Mouse (Mus musculus) megakaryocyte-erythroid progenitor cell, adult 5-6 weeks (primary cell): Measurements from ENCODE around the gene Maml2. TPM values are rescaled to one million over a fixed set of nuclear protein-coding genes. Genes with fewer than 3 reads are reported as not detected.

Experiments
- ATAC-seq: replicated peaks from 2 replicates; pipeline ENCODE4 v1.8.0; 2016; ENCODE audit warnings: mild to moderate bottlenecking, inconsistent platforms; ENCODE audit not compliant: severe bottlenecking, poor library complexity, low FRiP score, low TSS enrichment
- total RNA-seq, 2 experiments: library from RNA; stranded (forward) in 1 of 2; stranded (reverse) in 1 of 2; fragments of 200-1000, 215-1000 nt in 1 of 2; fragments of >200 nt in 1 of 2; fragmentation: Nextera tagmentation in 1 of 2; gene quantifications; 2 replicates each; pipeline ENCODE4 v1.2.3; 2014 to 2017

Maml2 gene
- total RNA-seq, 2 experiments from 2014 or later: 1.2 TPM

GRCm38 (mm10) chr9:13483199-13484068 is 185.7 kb downstream of the Maml2 start:
- no peak for ATAC-seq

GRCm38 (mm10) chr9:13484267-13485240 is 186.8 kb downstream of the Maml2 start:
- no peak for ATAC-seq

GRCm38 (mm10) chr9:13485914-13486313 is 188.2 kb downstream of the Maml2 start:
- ATAC-seq: no peak

GRCm38 (mm10) chr9:13491107-13491506 is 193.3 kb downstream of the Maml2 start:
- ATAC-seq: no peak

GRCm38 (mm10) chr9:13491854-13492620 is 194.3 kb downstream of the Maml2 start:
- ATAC-seq: no peak

GRCm38 (mm10) chr9:13492807-13493206 is 195.1 kb downstream of the Maml2 start:
- ATAC-seq: no peak

- no peak for ATAC-seq
Observed at GRCm38 (mm10) chr9:13493746-13494145, 196.0 kb downstream of the Maml2 start.

GRCm38 (mm10) chr9:13495530-13495929 is 197.8 kb downstream of the Maml2 start:
- no peak for ATAC-seq

- no peak for ATAC-seq
Observed at GRCm38 (mm10) chr9:13497016-13497415, 199.3 kb downstream of the Maml2 start.

- ATAC-seq: no peak
Observed at GRCm38 (mm10) chr9:13497690-13498333, 200.1 kb downstream of the Maml2 start.

GRCm38 (mm10) chr9:13500045-13500444 is 202.3 kb downstream of the Maml2 start:
- no peak for ATAC-seq

GRCm38 (mm10) chr9:13505024-13505423 is 207.3 kb downstream of the Maml2 start:
- no peak for ATAC-seq

GRCm38 (mm10) chr9:13506956-13507821 is 209.4 kb downstream of the Maml2 start:
- no peak for ATAC-seq

GRCm38 (mm10) chr9:13507822-13508188 is 210.0 kb downstream of the Maml2 start:
- ATAC-seq: no peak

- no peak for ATAC-seq
Observed at GRCm38 (mm10) chr9:13509751-13510150, 212.0 kb downstream of the Maml2 start.

GRCm38 (mm10) chr9:13510621-13511369 is 213.0 kb downstream of the Maml2 start:
- no peak for ATAC-seq

- ATAC-seq: no peak
Observed at GRCm38 (mm10) chr9:13513135-13513534, 215.4 kb downstream of the Maml2 start.
